Mouse (Mus musculus): ENCODE data around the gene Pole4.

- no peak for TF ChIP-seq CTCF (IDR thresholded peaks at IDR 0.05; ENCODE audit: control insufficient read depth, insufficient read depth, low read length)
- no peak for TF ChIP-seq POLR2A (IDR thresholded peaks at IDR 0.05; ENCODE audit: borderline replicate concordance, control insufficient read depth, low read depth, low read length)
Measured at GRCm38 (mm10) chr6:82689474-82689873, 15.7 kb downstream of the Pole4 start.
